ENCODE assay signal across 8 mouse cellular contexts in genomic region chr5:137645091-137645651, GRCm38 (mm10). TPM values are rescaled to one million over a fixed set of nuclear protein-coding genes. Genes with fewer than 3 reads are reported as not detected.
DNase-seq lines count a peak whose midpoint lies in the region; ATAC-seq and TF ChIP-seq lines count a peak whose summit lies in the region.

No protein-coding gene starts in this region.

- H3K4me2 ChIP-seq in heart, postnatal 0 days (ENCODE audit: low read depth, low read length): peak overlapping the region; percentile 63
- peak overlapping the region; percentile 43 for H3K4me2 ChIP-seq in hindbrain, postnatal 0 days (ENCODE audit: low read depth, low read length)
- peak overlapping the region; percentile 54 for H3K4me2 ChIP-seq in lung, embryonic 16.5 days (ENCODE audit: low read depth, low read length)

- peaks cover 5% of the 10 kb centered on the region; the same call in 1 of the 2 replicates for H3K4me1 ChIP-seq in heart, postnatal 0 days (ENCODE audit: control insufficient read depth, insufficient read depth)
- peaks cover 3% of the 10 kb centered on the region; the same call in 1 of the 2 replicates for H3K4me1 ChIP-seq in cortical plate, adult 2 months (ENCODE audit: control insufficient read depth, insufficient read depth, low read length)
- peaks cover 5% of the 10 kb centered on the region; the same call in 1 of the 2 replicates for H3K4me1 ChIP-seq in hindbrain, postnatal 0 days (ENCODE audit: insufficient read depth, low read length)
- H3K4me1 ChIP-seq in lung, embryonic 16.5 days (replicated peaks; ENCODE audit: control insufficient read depth, insufficient read depth, low read length): peaks cover 17% of the 10 kb centered on the region
- H3K4me1 ChIP-seq in small intestine, adult 2 months (ENCODE audit: control insufficient read depth, insufficient read depth, insufficient read length, low read length): peaks cover 6% of the 10 kb centered on the region

- no peak overlapping the region for H3K27ac ChIP-seq in heart, postnatal 0 days (ENCODE audit: low read depth)
- no peak overlapping the region for H3K27ac ChIP-seq in cortical plate, adult 2 months (ENCODE audit: insufficient read depth, low read length)
- H3K27ac ChIP-seq in hindbrain, postnatal 0 days: no peak overlapping the region
- no peak overlapping the region for H3K27ac ChIP-seq in lung, embryonic 16.5 days (ENCODE audit: low read length)
- no peak overlapping the region for H3K27ac ChIP-seq in small intestine, adult 2 months (ENCODE audit: insufficient read depth, low read depth, low read length)

- H3K36me3 ChIP-seq in heart, postnatal 0 days (replicated peaks; ENCODE audit: control insufficient read depth, insufficient read depth, low read length): peaks cover 20% of the 10 kb centered on the region
- peaks cover 4% of the 10 kb centered on the region; the same call in 1 of the 2 replicates for H3K36me3 ChIP-seq in hindbrain, postnatal 0 days (ENCODE audit: insufficient read depth, low read length)
- H3K36me3 ChIP-seq in lung, embryonic 16.5 days (ENCODE audit: control insufficient read depth, insufficient read depth, low read length): peaks cover 19% of the 10 kb centered on the region
- H3K36me3 ChIP-seq in small intestine, adult 2 months (ENCODE audit: control insufficient read depth, insufficient read depth, low read length): peaks cover 23% of the 10 kb centered on the region

- H3K9ac ChIP-seq in heart, postnatal 0 days (replicated peaks; ENCODE audit: low read depth, low read length): no peak overlapping the region
- H3K9ac ChIP-seq in hindbrain, postnatal 0 days (replicated peaks; ENCODE audit: low read length): no peak overlapping the region
- peak overlapping the region; percentile 48; the same call in 1 of the 2 replicates for H3K9ac ChIP-seq in lung, embryonic 16.5 days (ENCODE audit: low read length)

- H3K9me3 ChIP-seq in heart, postnatal 0 days (replicated peaks; ENCODE audit: control insufficient read depth, low read length): no peaks in the 10 kb centered on the region
- H3K9me3 ChIP-seq in hindbrain, postnatal 0 days (ENCODE audit: low read length): no peaks in the 10 kb centered on the region
- no peaks in the 10 kb centered on the region for H3K9me3 ChIP-seq in lung, embryonic 16.5 days (ENCODE audit: control insufficient read depth, low read length)

- DNase-seq in heart, postnatal 0 days (ENCODE audit: low spot score): no peak
- no peak for DNase-seq in heart, adult 18-20 months
- DNase-seq in hindbrain, postnatal 0 days (ENCODE audit: low spot score): peak; percentile 28
- DNase-seq in ovary, adult 18-20 months (ENCODE audit: low spot score): no peak
- DNase-seq in left cerebral cortex, postnatal 14 days (ENCODE audit: low spot score in 2 of 2): no peak

- 4% methylated on average over 44 of the region's 44 CpGs for WGBS in heart, postnatal 0 days
- WGBS in hindbrain, postnatal 0 days: 4% methylated on average over 44 of the region's 44 CpGs
- WGBS in lung, embryonic 16.5 days: 2% methylated on average over 44 of the region's 44 CpGs
- WGBS in small intestine, adult 2 months: 5% methylated on average over 44 of the region's 44 CpGs

- peaks cover 33% of the 10 kb centered on the region for H3K27me3 ChIP-seq in heart, postnatal 0 days (ENCODE audit: control insufficient read depth, insufficient read depth, low read length)
- H3K27me3 ChIP-seq in hindbrain, postnatal 0 days (ENCODE audit: insufficient read depth, low read length): peaks cover 17% of the 10 kb centered on the region
- H3K27me3 ChIP-seq in lung, embryonic 16.5 days (ENCODE audit: control insufficient read depth, insufficient read depth, low read depth, low read length): peaks cover 23% of the 10 kb centered on the region
- no peaks in the 10 kb centered on the region for H3K27me3 ChIP-seq in small intestine, adult 2 months (ENCODE audit: control insufficient read depth, insufficient read depth, low read length)

- intact Hi-C loops in left cerebral cortex, postnatal 14 days (cut with DNase I): no loop called here

- no peak; the same call in 1 of the 2 replicates for ATAC-seq in heart, postnatal 0 days (ENCODE audit: insufficient read depth, low read depth)
- ATAC-seq in hindbrain, postnatal 0 days: no peak
- ATAC-seq in lung, embryonic 16.5 days (ENCODE audit: low read depth): no peak

- no peak for TF ChIP-seq POLR2A in cortical plate, adult 2 months (IDR thresholded peaks at IDR 0.05; ENCODE audit: extremely low read depth, insufficient read depth, low read length)
- no peak for TF ChIP-seq POLR2A in small intestine, adult 2 months (IDR thresholded peaks at IDR 0.05; ENCODE audit: low read depth, low read length)

- TF ChIP-seq CTCF in heart, postnatal 0 days (IDR thresholded peaks at IDR 0.05; ENCODE audit: low read depth): no peak
- no peak for TF ChIP-seq CTCF in cortical plate, adult 2 months (IDR thresholded peaks at IDR 0.05; ENCODE audit: extremely low read depth, insufficient read depth, low read length)
- TF ChIP-seq CTCF in hindbrain, postnatal 0 days (IDR thresholded peaks at IDR 0.05; ENCODE audit: low read depth): no peak
- no peak for TF ChIP-seq CTCF in small intestine, adult 2 months (IDR thresholded peaks at IDR 0.05; ENCODE audit: extremely low read depth, insufficient read length, insufficient replicate concordance, low read depth, low read length)

- H3K4me3 ChIP-seq in heart, postnatal 0 days (ENCODE audit: low read depth, low read length): peak overlapping the region; percentile 30
- H3K4me3 ChIP-seq in cortical plate, adult 2 months (ENCODE audit: insufficient read depth, low read length): peak overlapping the region; percentile 12; the same call in 1 of the 2 replicates
- peak overlapping the region; percentile 18; the same call in 1 of the 2 replicates for H3K4me3 ChIP-seq in hindbrain, postnatal 0 days (ENCODE audit: low read length)
- peak overlapping the region; percentile 38 for H3K4me3 ChIP-seq in lung, embryonic 16.5 days (ENCODE audit: low read length)
- peak overlapping the region; percentile 57 for H3K4me3 ChIP-seq in small intestine, adult 2 months (ENCODE audit: low read depth, low read length)

- no peak for TF ChIP-seq EP300 in heart, postnatal 0 days (IDR thresholded peaks at IDR 0.05; ENCODE audit: low read depth)

RNA-seq across cellular contexts. Expression of gene Irs3, which starts 0.3 kb away (rescaled TPM):
- 7.6 TPM in 1 of 2 replicates, not detected in the other for total RNA-seq in heart, postnatal 0 days (2014; rRNA removed; ENCODE audit: low replicate concordance)
- 0.08 and 0.23 TPM in 2 replicates for polyA plus RNA-seq in heart, postnatal 0 days (2015; fragmentation: Nextera tagmentation; extraction: Ambion mirVana)
- total RNA-seq in heart, adult 18-20 months (2021): 1 to 10 TPM in 1 of 2 experiments, under 1 TPM in 1; 0.87 to 1.5 TPM
- 0.09 and 0.25 TPM in 2 replicates for polyA plus RNA-seq in cortical plate, adult 2 months (2012; rRNA removed)
- 0.40 and 1.4 TPM in 2 replicates for total RNA-seq in hindbrain, postnatal 0 days (2014; rRNA removed)
- 0.36 and 0.39 TPM in 2 replicates for polyA plus RNA-seq in hindbrain, postnatal 0 days (2015; fragmentation: Nextera tagmentation; extraction: Ambion mirVana)
- polyA plus RNA-seq in lung, embryonic 16.5 days (2015; fragmentation: Nextera tagmentation; extraction: Ambion mirVana): 0.38 TPM in 1 of 2 replicates, not detected in the other
- polyA plus RNA-seq in small intestine, adult 2 months (2012; rRNA removed): 0.35 and 0.43 TPM in 2 replicates
- total RNA-seq in left cerebral cortex, postnatal 14 days (2021): under 1 TPM in 1 of 2 experiments, not detected in 1; 0.27 TPM

RNA-seq across cellular contexts. Expression of gene Sap25, which starts 4.0 kb away (rescaled TPM):
- 10.4 TPM in 1 of 2 replicates, not detected in the other for total RNA-seq in heart, postnatal 0 days (2014; rRNA removed; ENCODE audit: low replicate concordance)
- polyA plus RNA-seq in heart, postnatal 0 days (2015; fragmentation: Nextera tagmentation; extraction: Ambion mirVana): 1.5 and 2.8 TPM in 2 replicates
- 1 to 10 TPM; 2.2 to 2.6 TPM for total RNA-seq in heart, adult 18-20 months (2021)
- polyA plus RNA-seq in cortical plate, adult 2 months (2012; rRNA removed): 24.6 and 26.0 TPM in 2 replicates
- total RNA-seq in hindbrain, postnatal 0 days (2014; rRNA removed): 0.97 and 5.2 TPM in 2 replicates
- 2.9 and 3.7 TPM in 2 replicates for polyA plus RNA-seq in hindbrain, postnatal 0 days (2015; fragmentation: Nextera tagmentation; extraction: Ambion mirVana)
- polyA plus RNA-seq in lung, embryonic 16.5 days (2015; fragmentation: Nextera tagmentation; extraction: Ambion mirVana): 9.7 and 12.4 TPM in 2 replicates
- 86.6 and 155 TPM in 2 replicates for polyA plus RNA-seq in small intestine, adult 2 months (2012; rRNA removed)
- 1 to 10 TPM; 1.7 to 4.7 TPM for total RNA-seq in left cerebral cortex, postnatal 14 days (2021)

RNA-seq across cellular contexts. Expression of gene Gm20605, which starts 16.2 kb away (rescaled TPM):
- total RNA-seq in heart, postnatal 0 days (2014; rRNA removed; ENCODE audit: low replicate concordance): 1.6 and 5.3 TPM in 2 replicates
- 1.8 and 2.5 TPM in 2 replicates for polyA plus RNA-seq in heart, postnatal 0 days (2015; fragmentation: Nextera tagmentation; extraction: Ambion mirVana)
- total RNA-seq in heart, adult 18-20 months (2021): 1 to 10 TPM; 2.9 to 4.2 TPM
- polyA plus RNA-seq in cortical plate, adult 2 months (2012; rRNA removed): 11.0 and 12.6 TPM in 2 replicates
- total RNA-seq in hindbrain, postnatal 0 days (2014; rRNA removed): 3.4 and 4.1 TPM in 2 replicates
- polyA plus RNA-seq in hindbrain, postnatal 0 days (2015; fragmentation: Nextera tagmentation; extraction: Ambion mirVana): 4.1 and 5.3 TPM in 2 replicates
- 14.8 and 18.1 TPM in 2 replicates for polyA plus RNA-seq in lung, embryonic 16.5 days (2015; fragmentation: Nextera tagmentation; extraction: Ambion mirVana)
- polyA plus RNA-seq in small intestine, adult 2 months (2012; rRNA removed): 19.1 and 29.0 TPM in 2 replicates
- total RNA-seq in left cerebral cortex, postnatal 14 days (2021): 10 to 100 TPM in 1 of 2 experiments, 1 to 10 TPM in 1; 8.8 to 10.6 TPM

RNA-seq across cellular contexts. Expression of gene Lrch4, which starts 16.2 kb away (rescaled TPM):
- total RNA-seq in heart, postnatal 0 days (2014; rRNA removed; ENCODE audit: low replicate concordance): 12.7 and 19.7 TPM in 2 replicates
- polyA plus RNA-seq in heart, postnatal 0 days (2015; fragmentation: Nextera tagmentation; extraction: Ambion mirVana): 15.9 and 17.8 TPM in 2 replicates
- 10 to 100 TPM; 17.5 to 19.1 TPM for total RNA-seq in heart, adult 18-20 months (2021)
- polyA plus RNA-seq in cortical plate, adult 2 months (2012; rRNA removed): 11.5 and 15.0 TPM in 2 replicates
- 9.6 and 10.4 TPM in 2 replicates for total RNA-seq in hindbrain, postnatal 0 days (2014; rRNA removed)
- polyA plus RNA-seq in hindbrain, postnatal 0 days (2015; fragmentation: Nextera tagmentation; extraction: Ambion mirVana): 12.3 and 14.6 TPM in 2 replicates
- 34.2 and 42.6 TPM in 2 replicates for polyA plus RNA-seq in lung, embryonic 16.5 days (2015; fragmentation: Nextera tagmentation; extraction: Ambion mirVana)
- 38.4 and 54.1 TPM in 2 replicates for polyA plus RNA-seq in small intestine, adult 2 months (2012; rRNA removed)
- 10 to 100 TPM in 1 of 2 experiments, 1 to 10 TPM in 1; 7.1 to 13.7 TPM for total RNA-seq in left cerebral cortex, postnatal 14 days (2021)

RNA-seq across cellular contexts. Expression of gene Fbxo24, which starts 16.4 kb away (rescaled TPM):
- 0.65 TPM in 1 of 2 replicates, not detected in the other for total RNA-seq in heart, postnatal 0 days (2014; rRNA removed; ENCODE audit: low replicate concordance)
- polyA plus RNA-seq in heart, postnatal 0 days (2015; fragmentation: Nextera tagmentation; extraction: Ambion mirVana): 0.11 and 0.16 TPM in 2 replicates
- under 1 TPM; 0.32 to 0.44 TPM for total RNA-seq in heart, adult 18-20 months (2021)
- polyA plus RNA-seq in cortical plate, adult 2 months (2012; rRNA removed): 0.23 and 0.29 TPM in 2 replicates
- total RNA-seq in hindbrain, postnatal 0 days (2014; rRNA removed): 0.25 and 0.26 TPM in 2 replicates
- 0.18 TPM in 1 of 2 replicates, not detected in the other for polyA plus RNA-seq in hindbrain, postnatal 0 days (2015; fragmentation: Nextera tagmentation; extraction: Ambion mirVana)
- polyA plus RNA-seq in lung, embryonic 16.5 days (2015; fragmentation: Nextera tagmentation; extraction: Ambion mirVana): 0.13 and 0.15 TPM in 2 replicates
- polyA plus RNA-seq in small intestine, adult 2 months (2012; rRNA removed): 0.08 and 0.19 TPM in 2 replicates
- under 1 TPM in 1 of 2 experiments, not detected in 1; 0.15 TPM for total RNA-seq in left cerebral cortex, postnatal 14 days (2021)
